Mouse (Mus musculus): Measurements from ENCODE around the gene Tmem200a. TPM values are rescaled to one million over a fixed set of nuclear protein-coding genes. Genes with fewer than 3 reads are reported as not detected.

The Tmem200a gene
- polyA plus RNA-seq, 1 experiment from 2014 or later: 8.3 TPM

- Histone ChIP-seq H3K9ac (replicated peaks; ENCODE audit: low read length) (peak within 1 kb of the TSS; percentile 69), H3K27ac (replicated peaks; ENCODE audit: low read depth, low read length) (no peak within 1 kb of the TSS)
Observed at GRCm38 (mm10) chr10:26077671-26078481, 976 bp downstream of the Tmem200a start, which contains the start of gene Gm9767. Gene Gm9767 (plus strand): TSS chr10:26078255.

GRCm38 (mm10) chr10:26076949-26077348 lies 1.9 kb downstream of the Tmem200a start:
- DNase-seq (ENCODE audit: low spot score): no peak
- Histone ChIP-seq H3K27ac (replicated peaks; ENCODE audit: low read depth, low read length) (no peak overlapping the region), H3K4me2 (ENCODE audit: low read depth, low read length) (no peak overlapping the region), H3K9ac (replicated peaks; ENCODE audit: low read length) (no peak overlapping the region), H3K4me1 (ENCODE audit: control insufficient read depth, insufficient read depth, low read length) (no peaks in the 10 kb centered on the region; the same call in 1 of the 2 replicates), H3K4me3 (ENCODE audit: low read depth, low read length) (no peak overlapping the region), H3K27me3 (ENCODE audit: control insufficient read depth, insufficient read depth, low read length) (peaks cover 4% of the 10 kb centered on the region; the same call in 1 of the 2 replicates), H3K9me3 (replicated peaks; ENCODE audit: control insufficient read depth, low read length) (no peaks in the 10 kb centered on the region), H3K36me3 (replicated peaks; ENCODE audit: control insufficient read depth, insufficient read depth, low read depth, low read length) (no peaks in the 10 kb centered on the region)
- ATAC-seq (replicated peaks; ENCODE audit: insufficient number of reproducible peaks, low FRiP score, low TSS enrichment, low read depth): no peak
- WGBS: 82% methylated on average over 9 of the region's 9 CpGs

More at GRCm38 (mm10) chr10:26077671-26078481, 976 bp downstream of the Tmem200a start, which contains the start of gene Gm9767:
- ATAC-seq (replicated peaks; ENCODE audit: insufficient number of reproducible peaks, low FRiP score, low TSS enrichment, low read depth) (peak; percentile 75), DNase-seq (ENCODE audit: low spot score) (peak; percentile 29)
- 2% methylated on average over 52 of the region's 52 CpGs for WGBS
- H3K4me3 ChIP-seq (ENCODE audit: low read depth, low read length): peak within 1 kb of the TSS; percentile 56
- H3K9me3 ChIP-seq (replicated peaks; ENCODE audit: control insufficient read depth, low read length): no peaks in the 10 kb centered on the region
- no peaks in the 10 kb centered on the region for H3K36me3 ChIP-seq (replicated peaks; ENCODE audit: control insufficient read depth, insufficient read depth, low read depth, low read length)
- H3K4me2 ChIP-seq (ENCODE audit: low read depth, low read length): peak within 1 kb of the TSS; percentile 98
- H3K27me3 ChIP-seq (ENCODE audit: control insufficient read depth, insufficient read depth, low read length): peaks cover 4% of the 10 kb centered on the region; the same call in 1 of the 2 replicates
- H3K4me1 ChIP-seq (ENCODE audit: control insufficient read depth, insufficient read depth, low read length): no peaks in the 10 kb centered on the region; the same call in 1 of the 2 replicates

DNA sequence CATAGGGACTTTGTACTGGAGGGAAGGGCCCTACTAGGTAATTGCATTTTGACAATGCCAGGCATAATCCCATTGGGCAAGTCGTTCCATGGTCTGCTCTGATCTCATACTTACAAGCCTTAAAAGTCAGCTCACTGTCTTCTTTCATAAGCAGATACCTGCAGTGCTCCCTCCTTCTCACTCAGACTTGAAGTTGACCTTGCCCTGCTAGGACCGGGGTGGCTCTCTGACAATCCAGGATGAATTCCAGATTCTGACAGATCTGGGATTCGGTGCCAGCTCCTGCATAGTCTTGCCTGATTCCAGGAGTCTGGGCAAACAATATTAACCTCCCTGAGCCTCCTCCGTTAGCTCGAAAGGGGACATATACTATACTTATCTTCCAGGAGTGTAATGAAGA lies 6.9 kb downstream of the Tmem200a start:
- WGBS: 88% methylated on average over 5 of the region's 5 CpGs
- no peak overlapping the region for H3K4me3 ChIP-seq (ENCODE audit: low read depth, low read length)
- DNase-seq (ENCODE audit: low spot score) (no peak), ATAC-seq (replicated peaks; ENCODE audit: insufficient number of reproducible peaks, low FRiP score, low TSS enrichment, low read depth) (no peak)
- no peaks in the 10 kb centered on the region for H3K4me1 ChIP-seq (ENCODE audit: control insufficient read depth, insufficient read depth, low read length)
- H3K9ac ChIP-seq (replicated peaks; ENCODE audit: low read length): no peak overlapping the region
- no peaks in the 10 kb centered on the region for H3K36me3 ChIP-seq (replicated peaks; ENCODE audit: control insufficient read depth, insufficient read depth, low read depth, low read length)
- no peak overlapping the region for H3K27ac ChIP-seq (replicated peaks; ENCODE audit: low read depth, low read length)
- no peaks in the 10 kb centered on the region for H3K27me3 ChIP-seq (ENCODE audit: control insufficient read depth, insufficient read depth, low read length)
- H3K4me2 ChIP-seq (ENCODE audit: low read depth, low read length): no peak overlapping the region
- H3K9me3 ChIP-seq (replicated peaks; ENCODE audit: control insufficient read depth, low read length): no peaks in the 10 kb centered on the region

GRCm38 (mm10) chr10:26063071-26063470 lies 15.8 kb downstream of the Tmem200a start:
- Histone ChIP-seq H3K9ac (replicated peaks; ENCODE audit: low read length) (no peak overlapping the region), H3K27me3 (ENCODE audit: control insufficient read depth, insufficient read depth, low read length) (no peaks in the 10 kb centered on the region), H3K9me3 (replicated peaks; ENCODE audit: control insufficient read depth, low read length) (no peaks in the 10 kb centered on the region), H3K27ac (replicated peaks; ENCODE audit: low read depth, low read length) (no peak overlapping the region), H3K4me2 (ENCODE audit: low read depth, low read length) (no peak overlapping the region), H3K36me3 (replicated peaks; ENCODE audit: control insufficient read depth, insufficient read depth, low read depth, low read length) (no peaks in the 10 kb centered on the region), H3K4me1 (ENCODE audit: control insufficient read depth, insufficient read depth, low read length) (no peaks in the 10 kb centered on the region), H3K4me3 (ENCODE audit: low read depth, low read length) (no peak overlapping the region)
- 91% methylated on average over 4 of the region's 4 CpGs for WGBS
- DNase-seq (ENCODE audit: low spot score) (no peak), ATAC-seq (replicated peaks; ENCODE audit: insufficient number of reproducible peaks, low FRiP score, low TSS enrichment, low read depth) (no peak)

DNA sequence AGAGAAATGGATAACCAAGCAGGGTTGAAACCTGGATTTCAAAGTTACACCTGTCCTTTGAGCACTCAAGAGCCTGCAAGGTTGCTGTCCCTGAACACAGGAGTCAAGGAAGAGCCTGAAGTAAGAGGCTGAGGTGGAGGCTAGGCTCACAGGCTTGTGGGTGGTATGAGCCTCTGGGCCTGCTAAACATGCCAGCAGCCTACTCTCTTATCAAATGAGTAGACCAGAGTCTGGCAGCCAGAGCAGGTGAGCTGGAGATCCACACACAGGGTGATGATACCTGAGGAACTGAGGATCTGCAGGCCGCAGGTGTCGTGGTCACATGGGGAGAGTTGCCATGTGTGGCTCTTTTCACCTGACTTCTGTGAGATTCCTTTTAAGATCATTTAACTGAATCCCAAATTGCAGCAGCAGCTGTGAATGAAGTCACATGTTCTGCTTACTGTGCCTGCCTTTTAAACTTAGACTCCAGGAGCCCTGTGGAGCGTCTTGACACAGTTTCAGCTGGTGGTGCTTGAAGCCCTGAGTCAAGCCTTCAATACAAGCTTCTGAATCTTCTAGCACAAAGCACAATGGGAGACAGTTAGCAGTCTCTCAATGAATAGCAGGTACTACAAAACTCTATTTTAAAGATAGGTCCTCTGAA lies 19.1 kb downstream of the Tmem200a start:
- Histone ChIP-seq H3K4me2 (ENCODE audit: low read depth, low read length) (no peak overlapping the region), H3K27ac (replicated peaks; ENCODE audit: low read depth, low read length) (no peak overlapping the region), H3K9me3 (replicated peaks; ENCODE audit: control insufficient read depth, low read length) (no peaks in the 10 kb centered on the region), H3K4me1 (ENCODE audit: control insufficient read depth, insufficient read depth, low read length) (no peaks in the 10 kb centered on the region), H3K9ac (replicated peaks; ENCODE audit: low read length) (no peak overlapping the region), H3K4me3 (ENCODE audit: low read depth, low read length) (no peak overlapping the region), H3K36me3 (replicated peaks; ENCODE audit: control insufficient read depth, insufficient read depth, low read depth, low read length) (no peaks in the 10 kb centered on the region), H3K27me3 (ENCODE audit: control insufficient read depth, insufficient read depth, low read length) (no peaks in the 10 kb centered on the region)
- no peak for ATAC-seq (replicated peaks; ENCODE audit: insufficient number of reproducible peaks, low FRiP score, low TSS enrichment, low read depth)
- no peak for DNase-seq (ENCODE audit: low spot score)
- 90% methylated on average over 3 of the region's 3 CpGs for WGBS

GRCm38 (mm10) chr10:26051177-26051576 lies 27.7 kb downstream of the Tmem200a start:
- H3K27ac ChIP-seq (replicated peaks; ENCODE audit: low read depth, low read length): no peak overlapping the region
- H3K9me3 ChIP-seq (replicated peaks; ENCODE audit: control insufficient read depth, low read length): no peaks in the 10 kb centered on the region
- H3K4me3 ChIP-seq (ENCODE audit: low read depth, low read length): no peak overlapping the region
- no peaks in the 10 kb centered on the region for H3K36me3 ChIP-seq (replicated peaks; ENCODE audit: control insufficient read depth, insufficient read depth, low read depth, low read length)
- H3K9ac ChIP-seq (replicated peaks; ENCODE audit: low read length): no peak overlapping the region
- H3K4me2 ChIP-seq (ENCODE audit: low read depth, low read length): no peak overlapping the region
- 91% methylated on average over 2 of the region's 2 CpGs for WGBS
- no peak for DNase-seq (ENCODE audit: low spot score)
- no peak for ATAC-seq (replicated peaks; ENCODE audit: insufficient number of reproducible peaks, low FRiP score, low TSS enrichment, low read depth)
- H3K27me3 ChIP-seq (ENCODE audit: control insufficient read depth, insufficient read depth, low read length): no peaks in the 10 kb centered on the region
- H3K4me1 ChIP-seq (ENCODE audit: control insufficient read depth, insufficient read depth, low read length): no peaks in the 10 kb centered on the region

- ATAC-seq (replicated peaks; ENCODE audit: insufficient number of reproducible peaks, low FRiP score, low TSS enrichment, low read depth) (no peak), DNase-seq (ENCODE audit: low spot score) (no peak)
- H3K27ac ChIP-seq (replicated peaks; ENCODE audit: low read depth, low read length): no peak overlapping the region
- H3K4me3 ChIP-seq (ENCODE audit: low read depth, low read length): no peak overlapping the region
- WGBS: 82% methylated on average over 5 of the region's 5 CpGs
- no peaks in the 10 kb centered on the region for H3K36me3 ChIP-seq (replicated peaks; ENCODE audit: control insufficient read depth, insufficient read depth, low read depth, low read length)
- H3K9ac ChIP-seq (replicated peaks; ENCODE audit: low read length): no peak overlapping the region
- H3K4me1 ChIP-seq (ENCODE audit: control insufficient read depth, insufficient read depth, low read length): no peaks in the 10 kb centered on the region
- no peaks in the 10 kb centered on the region for H3K9me3 ChIP-seq (replicated peaks; ENCODE audit: control insufficient read depth, low read length)
- no peaks in the 10 kb centered on the region for H3K27me3 ChIP-seq (ENCODE audit: control insufficient read depth, insufficient read depth, low read length)
- no peak overlapping the region for H3K4me2 ChIP-seq (ENCODE audit: low read depth, low read length)
Observed at GRCm38 (mm10) chr10:26034931-26035330, 43.9 kb downstream of the Tmem200a start.

DNA sequence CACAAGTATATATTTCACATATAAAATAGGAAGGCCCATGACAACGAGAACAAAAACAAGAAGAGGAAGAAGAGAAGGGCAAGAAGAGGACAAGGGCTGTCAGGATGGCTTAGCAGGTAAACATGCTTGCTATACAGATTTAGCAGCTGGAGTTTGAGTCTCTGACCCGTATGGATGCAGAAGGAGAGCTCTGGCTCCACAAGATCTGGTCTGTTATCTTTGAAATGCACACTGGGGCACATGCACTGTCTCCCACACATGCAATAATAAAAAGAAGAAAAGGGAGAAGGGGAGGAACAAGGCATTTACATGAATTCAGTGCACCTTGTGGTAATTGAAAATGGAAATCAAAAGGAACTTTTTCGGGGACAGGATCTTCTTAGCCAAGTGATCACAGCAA lies 60.1 kb downstream of the Tmem200a start:
- Histone ChIP-seq H3K36me3 (replicated peaks; ENCODE audit: control insufficient read depth, insufficient read depth, low read depth, low read length) (no peaks in the 10 kb centered on the region), H3K27me3 (ENCODE audit: control insufficient read depth, insufficient read depth, low read length) (no peaks in the 10 kb centered on the region), H3K4me2 (ENCODE audit: low read depth, low read length) (no peak overlapping the region), H3K9me3 (replicated peaks; ENCODE audit: control insufficient read depth, low read length) (no peaks in the 10 kb centered on the region), H3K27ac (replicated peaks; ENCODE audit: low read depth, low read length) (no peak overlapping the region), H3K4me3 (ENCODE audit: low read depth, low read length) (no peak overlapping the region), H3K4me1 (ENCODE audit: control insufficient read depth, insufficient read depth, low read length) (no peaks in the 10 kb centered on the region), H3K9ac (replicated peaks; ENCODE audit: low read length) (no peak overlapping the region)
- DNase-seq (ENCODE audit: low spot score) (no peak), ATAC-seq (replicated peaks; ENCODE audit: insufficient number of reproducible peaks, low FRiP score, low TSS enrichment, low read depth) (no peak)
- WGBS: 82% methylated on average over 3 of the region's 3 CpGs
